Mouse (Mus musculus): Measurements from ENCODE around the gene Csad. TPM values are rescaled to one million over a fixed set of nuclear protein-coding genes. Genes with fewer than 3 reads are reported as not detected.
A peak's percentile ranks its signal among the peaks of the same experiment; 100 is the strongest.

The Csad gene
- total RNA-seq, 1 experiment from 2014 or later, result 76.7 TPM

- no peak for ATAC-seq (replicated peaks in 1 of 2; ENCODE audit: insufficient read depth in 1 of 2, low FRiP score in 2 of 2, low TSS enrichment in 1 of 2, low read depth in 1 of 2, poor library complexity in 2 of 2, severe bottlenecking in 2 of 2)
Observed at GRCm38 (mm10) chr15:102211895-102212294, 7.4 kb upstream of the Csad start.

- no peak for ATAC-seq (replicated peaks in 1 of 2; ENCODE audit: insufficient read depth in 1 of 2, low FRiP score in 2 of 2, low TSS enrichment in 1 of 2, low read depth in 1 of 2, poor library complexity in 2 of 2, severe bottlenecking in 2 of 2)
Observed at GRCm38 (mm10) chr15:102210816-102211215, 6.3 kb upstream of the Csad start.

- no peak for ATAC-seq (replicated peaks in 1 of 2; ENCODE audit: insufficient read depth in 1 of 2, low FRiP score in 2 of 2, low TSS enrichment in 1 of 2, low read depth in 1 of 2, poor library complexity in 2 of 2, severe bottlenecking in 2 of 2)
Observed at GRCm38 (mm10) chr15:102209114-102209513, 4.6 kb upstream of the Csad start.

- ATAC-seq (replicated peaks in 1 of 2; ENCODE audit: insufficient read depth in 1 of 2, low FRiP score in 2 of 2, low TSS enrichment in 1 of 2, low read depth in 1 of 2, poor library complexity in 2 of 2, severe bottlenecking in 2 of 2), result peak; percentile 23 to 24; a peak in 3 of 4 replicates
Observed at GRCm38 (mm10) chr15:102208092-102208561, 3.6 kb upstream of the Csad start.

- ATAC-seq (replicated peaks in 1 of 2; ENCODE audit: insufficient read depth in 1 of 2, low FRiP score in 2 of 2, low TSS enrichment in 1 of 2, low read depth in 1 of 2, poor library complexity in 2 of 2, severe bottlenecking in 2 of 2), result no peak
Observed at GRCm38 (mm10) chr15:102207351-102207750, 2.8 kb upstream of the Csad start.

- ATAC-seq (replicated peaks in 1 of 2; ENCODE audit: insufficient read depth in 1 of 2, low FRiP score in 2 of 2, low TSS enrichment in 1 of 2, low read depth in 1 of 2, poor library complexity in 2 of 2, severe bottlenecking in 2 of 2), result no peak
Observed at GRCm38 (mm10) chr15:102205779-102206178, 1.3 kb upstream of the Csad start.

- ATAC-seq (replicated peaks in 1 of 2; ENCODE audit: insufficient read depth in 1 of 2, low FRiP score in 2 of 2, low TSS enrichment in 1 of 2, low read depth in 1 of 2, poor library complexity in 2 of 2, severe bottlenecking in 2 of 2), result peak; percentile 30 to 44
Observed at GRCm38 (mm10) chr15:102203835-102204381, 616 bp downstream of the Csad start.

GRCm38 (mm10) chr15:102202971-102203834, 1.3 kb downstream of the Csad start, which contains the start of gene Zfp740:
TSS of gene Zfp740 (plus strand) at chr15:102203249.
- peak; percentile 82 to 83 for ATAC-seq (replicated peaks in 1 of 2; ENCODE audit: insufficient read depth in 1 of 2, low FRiP score in 2 of 2, low TSS enrichment in 1 of 2, low read depth in 1 of 2, poor library complexity in 2 of 2, severe bottlenecking in 2 of 2)

GRCm38 (mm10) chr15:102198841-102199240, 5.7 kb downstream of the Csad start:
- ATAC-seq (replicated peaks in 1 of 2; ENCODE audit: insufficient read depth in 1 of 2, low FRiP score in 2 of 2, low TSS enrichment in 1 of 2, low read depth in 1 of 2, poor library complexity in 2 of 2, severe bottlenecking in 2 of 2), result no peak

- ATAC-seq (replicated peaks in 1 of 2; ENCODE audit: insufficient read depth in 1 of 2, low FRiP score in 2 of 2, low TSS enrichment in 1 of 2, low read depth in 1 of 2, poor library complexity in 2 of 2, severe bottlenecking in 2 of 2), result no peak
Observed at GRCm38 (mm10) chr15:102195373-102195772, 9.2 kb downstream of the Csad start.

- peak; percentile 15 to 48; a peak in 2 of 4 replicates for ATAC-seq (replicated peaks in 1 of 2; ENCODE audit: insufficient read depth in 1 of 2, low FRiP score in 2 of 2, low TSS enrichment in 1 of 2, low read depth in 1 of 2, poor library complexity in 2 of 2, severe bottlenecking in 2 of 2)
Observed at GRCm38 (mm10) chr15:102194439-102194838, 10.1 kb downstream of the Csad start.

- ATAC-seq (replicated peaks in 1 of 2; ENCODE audit: insufficient read depth in 1 of 2, low FRiP score in 2 of 2, low TSS enrichment in 1 of 2, low read depth in 1 of 2, poor library complexity in 2 of 2, severe bottlenecking in 2 of 2), result no peak
Observed at GRCm38 (mm10) chr15:102193652-102194051, 10.9 kb downstream of the Csad start.

GRCm38 (mm10) chr15:102192820-102193386, 11.6 kb downstream of the Csad start:
- ATAC-seq (replicated peaks in 1 of 2; ENCODE audit: insufficient read depth in 1 of 2, low FRiP score in 2 of 2, low TSS enrichment in 1 of 2, low read depth in 1 of 2, poor library complexity in 2 of 2, severe bottlenecking in 2 of 2), result no peak

- ATAC-seq (replicated peaks in 1 of 2; ENCODE audit: insufficient read depth in 1 of 2, low FRiP score in 2 of 2, low TSS enrichment in 1 of 2, low read depth in 1 of 2, poor library complexity in 2 of 2, severe bottlenecking in 2 of 2), result no peak
Observed at GRCm38 (mm10) chr15:102192271-102192812, 12.2 kb downstream of the Csad start.

- ATAC-seq (replicated peaks in 1 of 2; ENCODE audit: insufficient read depth in 1 of 2, low FRiP score in 2 of 2, low TSS enrichment in 1 of 2, low read depth in 1 of 2, poor library complexity in 2 of 2, severe bottlenecking in 2 of 2), result no peak
Observed at GRCm38 (mm10) chr15:102191699-102192098, 12.8 kb downstream of the Csad start.

GRCm38 (mm10) chr15:102188883-102189282, 15.6 kb downstream of the Csad start:
- ATAC-seq (replicated peaks in 1 of 2; ENCODE audit: insufficient read depth in 1 of 2, low FRiP score in 2 of 2, low TSS enrichment in 1 of 2, low read depth in 1 of 2, poor library complexity in 2 of 2, severe bottlenecking in 2 of 2), result no peak

GRCm38 (mm10) chr15:102188096-102188495, 16.4 kb downstream of the Csad start:
- no peak for ATAC-seq (replicated peaks in 1 of 2; ENCODE audit: insufficient read depth in 1 of 2, low FRiP score in 2 of 2, low TSS enrichment in 1 of 2, low read depth in 1 of 2, poor library complexity in 2 of 2, severe bottlenecking in 2 of 2)

- no peak for ATAC-seq (replicated peaks in 1 of 2; ENCODE audit: insufficient read depth in 1 of 2, low FRiP score in 2 of 2, low TSS enrichment in 1 of 2, low read depth in 1 of 2, poor library complexity in 2 of 2, severe bottlenecking in 2 of 2)
Observed at GRCm38 (mm10) chr15:102186239-102186638, 18.3 kb downstream of the Csad start.
